Mouse (Mus musculus): Measurements from ENCODE around the gene Scyl1.

DNA sequence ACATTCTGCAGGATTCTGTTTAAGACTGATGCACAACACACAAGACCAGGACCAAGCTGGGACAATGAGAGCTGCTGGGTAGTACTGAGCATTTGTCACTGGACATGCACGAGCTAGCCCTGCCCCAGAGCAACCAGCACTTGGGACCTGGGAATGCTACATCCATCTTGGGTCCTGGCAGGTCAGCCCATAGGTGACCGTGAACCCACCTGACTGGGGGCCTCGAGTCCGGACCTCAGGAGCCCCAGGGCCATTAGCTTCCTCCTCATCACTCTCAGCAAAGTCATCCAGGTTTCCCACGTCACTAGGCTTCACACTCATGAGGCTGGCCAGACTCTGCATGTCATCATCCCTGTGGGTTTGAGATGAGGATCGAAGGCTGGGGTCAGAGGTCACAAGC, 50.0 kb downstream of the Scyl1 start:
- TF ChIP-seq CTCF (IDR thresholded peaks at IDR 0.05; ENCODE audit: borderline replicate concordance, control insufficient read depth, extremely low read depth, insufficient read depth, low read length, poor library complexity) (no peak), POLR2A (IDR thresholded peaks at IDR 0.05; ENCODE audit: control insufficient read depth, extremely low read depth, insufficient read depth, low read length, poor library complexity) (no peak)

Data from thymus, adult 2 months (tissue).